Comparison of ENCODE assay signal across 19 mouse cellular contexts in genomic region chr4:46182181-46182580, GRCm38 (mm10). TPM values are rescaled to one million over a fixed set of nuclear protein-coding genes. Genes with fewer than 3 reads are reported as not detected.
A peak's percentile ranks its signal among the peaks of the same experiment; 100 is the strongest.
DNase-seq lines count a peak whose midpoint lies in the region; ATAC-seq and TF ChIP-seq lines count a peak whose summit lies in the region.
"Had no signal": no experiment of that assay in that cellular context is flagged by ENCODE, and none has a peak within 500 bp of the region (broad histone marks: within the 10 kb centered on the region; RNA-seq: fewer than 3 reads in every experiment).

No protein-coding gene starts in this region.

- WGBS in forebrain, postnatal 0 days: 91% methylated on average over 7 of the region's 7 CpGs

- H3K9me3 ChIP-seq in forebrain, postnatal 0 days (ENCODE audit: low read length): no peaks in the 10 kb centered on the region
- H3K9me3 ChIP-seq: embryonic facial prominence, embryonic 15.5 days; forebrain, embryonic 15.5 days; heart, embryonic 12.5 days; hindbrain, embryonic 10.5 days had no signal

- no peak overlapping the region for H3K4me3 ChIP-seq in gastrocnemius, adult 2 months
- no peak overlapping the region for H3K4me3 ChIP-seq in forebrain, postnatal 0 days (ENCODE audit: low read depth, low read length)
- H3K4me3 ChIP-seq: embryonic facial prominence, embryonic 15.5 days; forebrain, embryonic 15.5 days; heart, embryonic 12.5 days; hindbrain, embryonic 10.5 days had no signal

- DNase-seq in gastrocnemius, adult 2 months: peak; percentile 73
- DNase-seq in gastrocnemius, postnatal 36 days: no peak
- peak; percentile 53 for DNase-seq in CD4-positive helper T cell, adult 2 months (ENCODE audit: low read depth, low spot score)
- peak; percentile 44 for DNase-seq in thymus, postnatal 14 days
- DNase-seq in forebrain, postnatal 0 days: no peak
- DNase-seq in spleen, adult 18-20 months: no peak
- DNase-seq: adrenal gland, postnatal 10 days; cerebellum, adult 11 months; cerebellum, adult 8-10 months; cerebellum, postnatal 14 days; embryo, embryonic 11 days had no signal

- peaks cover 85% of the 10 kb centered on the region for H3K36me3 ChIP-seq in forebrain, postnatal 0 days (ENCODE audit: insufficient read depth)

- H3K27ac ChIP-seq in gastrocnemius, adult 2 months: peak overlapping the region; percentile 82
- H3K27ac ChIP-seq in forebrain, postnatal 0 days (ENCODE audit: low read depth, low read length): no peak overlapping the region
- H3K27ac ChIP-seq: embryonic facial prominence, embryonic 15.5 days; forebrain, embryonic 15.5 days; hindbrain, embryonic 10.5 days; hindbrain, embryonic 14.5 days had no signal

- ATAC-seq in inflammation-experienced regulatory T-cells, adult 6 months: peak; percentile 21
- no peak for ATAC-seq in forebrain, postnatal 0 days
- no peak for ATAC-seq in erythroblast, adult 5-6 weeks (replicated peaks; ENCODE audit: low FRiP score, poor library complexity, severe bottlenecking)
- ATAC-seq: forebrain, embryonic 15.5 days; intestine, postnatal 0 days had no signal

- no peak overlapping the region for H3K9ac ChIP-seq in forebrain, postnatal 0 days
- H3K9ac ChIP-seq: embryonic facial prominence, embryonic 15.5 days; forebrain, embryonic 15.5 days; heart, embryonic 12.5 days; hindbrain, embryonic 14.5 days had no signal

- H3K4me1 ChIP-seq in forebrain, postnatal 0 days (ENCODE audit: insufficient read depth): no peaks in the 10 kb centered on the region
- H3K4me1 ChIP-seq: embryonic facial prominence, embryonic 15.5 days; forebrain, embryonic 15.5 days; heart, embryonic 12.5 days; hindbrain, embryonic 10.5 days had no signal

- H3K4me2 ChIP-seq in forebrain, postnatal 0 days (ENCODE audit: low read depth): no peak overlapping the region
- H3K4me2 ChIP-seq: embryonic facial prominence, embryonic 15.5 days; forebrain, embryonic 15.5 days; heart, embryonic 12.5 days; hindbrain, embryonic 14.5 days had no signal

- H3K27me3 ChIP-seq in forebrain, postnatal 0 days (ENCODE audit: insufficient read depth, low read length): no peaks in the 10 kb centered on the region
- H3K27me3 ChIP-seq: embryonic facial prominence, embryonic 15.5 days; forebrain, embryonic 15.5 days; heart, embryonic 12.5 days had no signal

- intact Hi-C loops in gastrocnemius, adult 2 months (cut with DNase I): loop anchor here (5.0 kb wide), 1 partner anchor 45 kb away; the partner anchor contains the start of genes Ncbp1 and Tstd2
- intact Hi-C loops in gastrocnemius, postnatal 36 days (cut with DNase I): no loop called here

- TF ChIP-seq CTCF in gastrocnemius, adult 2 months (IDR thresholded peaks at IDR 0.05): no peak
- TF ChIP-seq CTCF in forebrain, postnatal 0 days (IDR thresholded peaks at IDR 0.05; ENCODE audit: low read depth): no peak

RNA-seq across cellular contexts. Expression of gene Xpa, which starts 13.9 kb away (rescaled TPM):
- total RNA-seq in gastrocnemius, adult 2 months (2021): 1 to 10 TPM; 6.0 to 6.9 TPM
- 1 to 10 TPM; 6.4 to 6.7 TPM for total RNA-seq in gastrocnemius, postnatal 36 days (2021)
- 10 to 100 TPM in 2 of 3 experiments, 1 to 10 TPM in 1; 9.2 to 19.6 (median 12.5) TPM for polyA plus RNA-seq in inflammation-experienced regulatory T-cells, adult 6 months (2017; shearing (Covaris generic))
- 33.8 and 34.0 TPM in 2 replicates for total RNA-seq in forebrain, postnatal 0 days (2014; rRNA removed)
- 44.5 and 45.8 TPM in 2 replicates for polyA plus RNA-seq in forebrain, postnatal 0 days (2015; fragmentation: Nextera tagmentation; extraction: Ambion mirVana)
- 25.5 and 54.0 TPM in 2 replicates for total RNA-seq in erythroblast, adult 5-6 weeks (2015; ENCODE audit: low replicate concordance)
- 88.6 and 102 TPM in 2 replicates for total RNA-seq in erythroblast, adult 5-6 weeks (2017; ENCODE audit: low replicate concordance)

RNA-seq across cellular contexts. Expression of gene Tstd2, which starts 43.7 kb away (rescaled TPM):
- total RNA-seq in gastrocnemius, adult 2 months (2021): 10 to 100 TPM in 1 of 2 experiments, 1 to 10 TPM in 1; 9.8 to 11.1 TPM
- total RNA-seq in gastrocnemius, postnatal 36 days (2021): 10 to 100 TPM in 1 of 2 experiments, 1 to 10 TPM in 1; 8.7 to 10.8 TPM
- 10 to 100 TPM; 22.3 to 32.3 (median 29.5) TPM for polyA plus RNA-seq in inflammation-experienced regulatory T-cells, adult 6 months (2017; shearing (Covaris generic))
- total RNA-seq in forebrain, postnatal 0 days (2014; rRNA removed): 27.4 and 31.4 TPM in 2 replicates
- 12.3 and 19.3 TPM in 2 replicates for polyA plus RNA-seq in forebrain, postnatal 0 days (2015; fragmentation: Nextera tagmentation; extraction: Ambion mirVana)
- total RNA-seq in erythroblast, adult 5-6 weeks (2015; ENCODE audit: low replicate concordance): 2.1 and 6.1 TPM in 2 replicates
- total RNA-seq in erythroblast, adult 5-6 weeks (2017; ENCODE audit: low replicate concordance): 5.0 and 9.8 TPM in 2 replicates

RNA-seq across cellular contexts. Expression of gene Ncbp1, which starts 43.8 kb away (rescaled TPM):
- 10 to 100 TPM; 13.1 to 14.9 TPM for total RNA-seq in gastrocnemius, adult 2 months (2021)
- 10 to 100 TPM; 10.4 to 12.2 TPM for total RNA-seq in gastrocnemius, postnatal 36 days (2021)
- polyA plus RNA-seq in inflammation-experienced regulatory T-cells, adult 6 months (2017; shearing (Covaris generic)): 10 to 100 TPM; 39.1 to 43.4 (median 40.9) TPM
- total RNA-seq in forebrain, postnatal 0 days (2014; rRNA removed): 48.9 and 56.1 TPM in 2 replicates
- 58.7 and 58.9 TPM in 2 replicates for polyA plus RNA-seq in forebrain, postnatal 0 days (2015; fragmentation: Nextera tagmentation; extraction: Ambion mirVana)
- 11.9 and 23.0 TPM in 2 replicates for total RNA-seq in erythroblast, adult 5-6 weeks (2015; ENCODE audit: low replicate concordance)
- 21.2 and 28.8 TPM in 2 replicates for total RNA-seq in erythroblast, adult 5-6 weeks (2017; ENCODE audit: low replicate concordance)

Comparison
In these comparisons a context has a peak if more than half of its experiments do, and no peak if none do; other contexts are left out.
1. DNase-seq: peak in gastrocnemius, adult 2 months (single experiment), CD4-positive helper T cell, adult 2 months (single experiment) and thymus, postnatal 14 days (single experiment); none in gastrocnemius, postnatal 36 days (0 of 2), forebrain, postnatal 0 days (single experiment) and spleen, adult 18-20 months (0 of 2).